Mouse (Mus musculus) CH12.LX (cell line): ENCODE data around the gene Ccdc6. TPM values are rescaled to one million over a fixed set of nuclear protein-coding genes. Genes with fewer than 3 reads are reported as not detected.

ENCODE experiments used
- DNase-seq: peaks from one replicate; pipeline ENCODE4 v3.0.0-alpha.2; 2013; ENCODE audit errors: extremely low read depth
- H3K27ac ChIP-seq: 2 replicates; pipeline ENCODE4 v1.5.1; 2012; ENCODE audit warnings: low read depth, mild to moderate bottlenecking, control low read depth, moderate library complexity; ENCODE audit not compliant: insufficient read depth
- H3K27me3 ChIP-seq: replicated peaks from 2 replicates; pipeline ENCODE3; 2012; ENCODE audit warnings: inconsistent platforms
- H3K36me3 ChIP-seq, 2 experiments: replicated peaks in 1 of 2; 2 replicates each; pipeline versions ENCODE3 to v1.6.1; 2012; ENCODE audit warnings: inconsistent platforms in 1 of 2, low read length in 1 of 2, mild to moderate bottlenecking in 1 of 2, mixed read lengths in 1 of 2, moderate library complexity in 1 of 2; ENCODE audit not compliant: control insufficient read depth in 1 of 2, insufficient read depth in 1 of 2
- H3K4me1 ChIP-seq, 2 experiments: 2 replicates each; pipeline ENCODE4 v1.6.1; 2012; ENCODE audit warnings: inconsistent platforms in 1 of 2, moderate library complexity in 1 of 2; ENCODE audit not compliant: insufficient read depth in 2 of 2, control insufficient read depth in 1 of 2
- H3K4me2 ChIP-seq: 2 replicates; pipeline ENCODE4 v1.6.1; 2012; ENCODE audit warnings: low read depth, mild to moderate bottlenecking, control low read depth; ENCODE audit not compliant: poor library complexity, insufficient read depth, severe bottlenecking
- H3K4me3 ChIP-seq, 3 experiments: fragments of 150-350 bp in 1 of 3; sonication (generic) in 1 of 3; replicated peaks in 1 of 3; 2 replicates each; pipeline versions ENCODE3 to v1.5.1; 2011 to 2012; ENCODE audit warnings: low read depth in 2 of 3, low read length in 2 of 3, mild to moderate bottlenecking in 2 of 3, moderate library complexity in 2 of 3, control low read depth in 1 of 3, improper control_type of control experiment in 1 of 3, inconsistent platforms in 1 of 3, mixed read lengths in 1 of 3; ENCODE audit not compliant: poor library complexity in 1 of 3
- H3K79me2 ChIP-seq: replicated peaks from 2 replicates; pipeline ENCODE4 v1.6.1; 2012; ENCODE audit warnings: mild to moderate bottlenecking, moderate library complexity; ENCODE audit not compliant: control insufficient read depth, poor library complexity, insufficient read depth, severe bottlenecking; ENCODE audit errors: extremely low read depth
- H3K9ac ChIP-seq: 2 replicates; pipeline ENCODE4 v1.6.1; 2012; ENCODE audit warnings: low read depth, mild to moderate bottlenecking, control low read depth, moderate library complexity; ENCODE audit not compliant: insufficient read depth
- H3K9me3 ChIP-seq: replicated peaks from 2 replicates; pipeline ENCODE3; 2012; ENCODE audit warnings: low read length, inconsistent platforms, mixed read lengths
- BHLHE40 ChIP-seq: IDR thresholded peaks from 2 replicates; pipeline ENCODE4 v1.6.1; 2011; ENCODE audit warnings: mild to moderate bottlenecking, low read depth, low read length, improper control_type of control experiment
- CHD2 ChIP-seq: IDR thresholded peaks from 2 replicates; pipeline ENCODE4 v1.6.1; 2011; ENCODE audit warnings: low read length, improper control_type of control experiment
- CTCF ChIP-seq, 2 experiments: IDR thresholded peaks in 1 of 2; conservative IDR thresholded peaks in 1 of 2; 2 replicates each; pipeline ENCODE4 v1.5.1; 2011 to 2012; ENCODE audit warnings: low read depth in 2 of 2, low read length in 2 of 2, improper control_type of control experiment in 1 of 2, inconsistent platforms in 1 of 2, mild to moderate bottlenecking in 1 of 2, moderate library complexity in 1 of 2
- E2F4 ChIP-seq: IDR thresholded peaks from 2 replicates; pipeline ENCODE4 v1.6.1; 2011; ENCODE audit warnings: low read depth, low read length, improper control_type of control experiment; ENCODE audit not compliant: insufficient replicate concordance
- ELF1 ChIP-seq: IDR thresholded peaks from 2 replicates; pipeline ENCODE4 v1.6.1; 2014; ENCODE audit warnings: low read depth, mild to moderate bottlenecking, inconsistent platforms, low read length, improper control_type of control experiment
- EP300 ChIP-seq: IDR thresholded peaks from 2 replicates; pipeline ENCODE4 v1.6.1; 2011; ENCODE audit warnings: low read length, improper control_type of control experiment
- ETS1 ChIP-seq: conservative IDR thresholded peaks from 2 replicates; pipeline ENCODE4 v1.6.1; 2012; ENCODE audit warnings: low read depth, mild to moderate bottlenecking, inconsistent platforms, low read length, improper control_type of control experiment, moderate library complexity
- GABPA ChIP-seq: IDR thresholded peaks from 2 replicates; pipeline ENCODE4 v1.6.1; 2012; ENCODE audit warnings: low read depth, low read length, improper control_type of control experiment, inconsistent platforms; ENCODE audit not compliant: insufficient replicate concordance
- IRF4 ChIP-seq: IDR thresholded peaks from 2 replicates; pipeline ENCODE4 v1.6.1; 2014; ENCODE audit warnings: low read depth, mild to moderate bottlenecking, inconsistent platforms, low read length, improper control_type of control experiment
- JUND ChIP-seq: conservative IDR thresholded peaks from 2 replicates; pipeline ENCODE4 v1.6.1; 2011; ENCODE audit warnings: low read depth, low read length, improper control_type of control experiment
- MAX ChIP-seq: IDR thresholded peaks from 2 replicates; pipeline ENCODE4 v1.6.1; 2011; ENCODE audit warnings: low read length, improper control_type of control experiment
- MEF2A ChIP-seq: IDR thresholded peaks from 2 replicates; pipeline ENCODE4 v1.6.1; 2014; ENCODE audit warnings: low read depth, mild to moderate bottlenecking, inconsistent platforms, low read length, improper control_type of control experiment, borderline replicate concordance
- MXI1 ChIP-seq: IDR thresholded peaks from 2 replicates; pipeline ENCODE4 v1.6.1; 2011; ENCODE audit warnings: mild to moderate bottlenecking, low read depth, low read length, improper control_type of control experiment
- MYC ChIP-seq: IDR thresholded peaks from 2 replicates; pipeline ENCODE4 v1.6.1; 2011; ENCODE audit warnings: low read depth, mild to moderate bottlenecking, improper control_type of control experiment, low read length
- NELFE ChIP-seq: IDR thresholded peaks from 2 replicates; pipeline ENCODE4 v1.6.1; 2011; ENCODE audit warnings: low read depth, low read length, improper control_type of control experiment
- PAX5 ChIP-seq: IDR thresholded peaks from 2 replicates; pipeline ENCODE4 v1.6.1; 2012; ENCODE audit warnings: low read length, inconsistent platforms, mixed read lengths
- POLR2AphosphoS2 ChIP-seq: IDR thresholded peaks from 2 replicates; pipeline ENCODE4 v1.6.1; 2011; ENCODE audit warnings: low read depth, low read length, improper control_type of control experiment
- RAD21 ChIP-seq: IDR thresholded peaks from 2 replicates; pipeline ENCODE4 v1.6.1; 2011; ENCODE audit warnings: low read depth, mild to moderate bottlenecking, low read length, improper control_type of control experiment, moderate library complexity
- SIN3A ChIP-seq: IDR thresholded peaks from 2 replicates; pipeline ENCODE4 v1.6.1; 2012; ENCODE audit warnings: low read length, improper control_type of control experiment, inconsistent platforms
- SMC3 ChIP-seq: IDR thresholded peaks from 2 replicates; pipeline ENCODE4 v1.6.1; 2011; ENCODE audit warnings: low read depth, low read length, improper control_type of control experiment
- TCF12 ChIP-seq: IDR thresholded peaks from 2 replicates; pipeline ENCODE4 v1.6.1; 2014; ENCODE audit warnings: low read depth, mild to moderate bottlenecking, inconsistent platforms, low read length, improper control_type of control experiment
- USF1 ChIP-seq: IDR thresholded peaks from 2 replicates; pipeline ENCODE4 v1.6.1; 2014; ENCODE audit warnings: low read depth, mild to moderate bottlenecking, inconsistent platforms, low read length, improper control_type of control experiment
- USF2 ChIP-seq: conservative IDR thresholded peaks from 2 replicates; pipeline ENCODE4 v1.6.1; 2011; ENCODE audit warnings: low read depth, low read length, improper control_type of control experiment
- ZKSCAN1 ChIP-seq: IDR thresholded peaks from 2 replicates; pipeline ENCODE4 v1.6.1; 2012; ENCODE audit warnings: low read depth, inconsistent platforms, low read length, improper control_type of control experiment, borderline replicate concordance
- ZNF384 ChIP-seq: IDR thresholded peaks from 2 replicates; pipeline ENCODE4 v1.6.1; 2012; ENCODE audit warnings: low read depth, low read length, improper control_type of control experiment, inconsistent platforms
- dilution Hi-C: fragments of 300-500 bp; cut with MboI; formaldehyde crosslinking; loops from 2 replicates; pipeline ENCODE4 v1.14.3; 2020; ENCODE audit warnings: low sequenced_read_pairs; ENCODE audit not compliant: extremely low pct_unique_long_range_greater_than_20kb, extremely low pct_ligation_motif_present
- in situ Hi-C: fragments of 300-500 bp; cut with MboI; formaldehyde crosslinking; loops from 3 replicates; pipeline ENCODE4 v1.14.3; 2019; ENCODE audit warnings: low sequenced_read_pairs, low pct_ligation_motif_present, low pct_unique_long_range_greater_than_20kb, mixed read lengths
- polyA plus RNA-seq: library from polyadenylated mRNA; unstranded; fragments of >175 nt; gene quantifications from 2 replicates; pipeline ENCODE4 v1.2.1, GENCODE M21; 2012; ENCODE audit warnings: low read depth; ENCODE audit not compliant: insufficient read length
- total RNA-seq, 2 experiments: library from RNA; depleted of rRNA; stranded (reverse); fragments of 300-350 nt in 1 of 2; fragments of >200 nt in 1 of 2; gene quantifications; 2 replicates each; pipeline ENCODE4 v1.2.3; 2012 to 2014

Gene Ccdc6
- total and polyA plus RNA-seq, 3 experiments = 19.7 to 36.7 (median 33.5) TPM

DNA sequence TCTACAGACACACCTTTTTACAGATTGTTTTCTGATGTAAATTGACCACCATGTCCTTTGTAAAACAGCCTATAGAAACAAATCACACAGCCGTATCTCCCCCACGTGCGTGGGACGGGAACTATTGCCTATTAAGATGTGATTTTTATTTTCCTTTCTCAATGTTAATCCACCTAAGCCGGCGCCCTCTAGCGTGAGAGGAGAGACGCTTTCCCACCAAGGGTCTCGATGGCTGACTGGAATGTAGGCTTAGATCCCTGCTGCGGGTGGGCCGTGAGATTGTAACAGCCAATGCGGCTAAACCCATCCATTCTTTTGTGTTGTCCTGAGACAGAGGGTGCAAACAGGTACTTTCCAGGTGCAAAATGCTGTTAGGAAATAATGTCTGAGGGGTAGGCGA, 92.9 kb downstream of the Ccdc6 start:
- Histone ChIP-seq H3K9ac (no peak overlapping the region), H3K79me2 (no peaks in the 10 kb centered on the region), H3K36me3 (peaks cover 54 to 91% of the 10 kb centered on the region in 2 experiments), H3K27ac (no peak overlapping the region), H3K27me3 (no peaks in the 10 kb centered on the region), H3K4me2 (no peak overlapping the region), H3K4me1 (no peaks in the 10 kb centered on the region), H3K9me3 (no peaks in the 10 kb centered on the region), H3K4me3 (no peak overlapping the region)
- DNase-seq = no peak
- in situ Hi-C loops = loop anchor here (10.0 kb wide), 1 partner anchor 105 kb away; no protein-coding TSS in a partner anchor
- TF ChIP-seq ETS1 (no peak), BHLHE40 (no peak), USF1 (no peak), CTCF (conservative IDR thresholded peaks at IDR 0.05 in 1 of 2, IDR thresholded peaks at IDR 0.05 in 1 of 2; ENCODE audit: low read depth in 2 of 2, low read length in 2 of 2) (no peak), EP300 (no peak), IRF4 (no peak), JUND (no peak), ZNF384 (no peak), E2F4 (no peak), USF2 (no peak), MAX (no peak), SIN3A (no peak), ELF1 (no peak), TCF12 (no peak), ZKSCAN1 (no peak), NELFE (no peak), SMC3 (no peak), MEF2A (no peak), MYC (no peak)
- dilution Hi-C loops = no loop called here

DNA sequence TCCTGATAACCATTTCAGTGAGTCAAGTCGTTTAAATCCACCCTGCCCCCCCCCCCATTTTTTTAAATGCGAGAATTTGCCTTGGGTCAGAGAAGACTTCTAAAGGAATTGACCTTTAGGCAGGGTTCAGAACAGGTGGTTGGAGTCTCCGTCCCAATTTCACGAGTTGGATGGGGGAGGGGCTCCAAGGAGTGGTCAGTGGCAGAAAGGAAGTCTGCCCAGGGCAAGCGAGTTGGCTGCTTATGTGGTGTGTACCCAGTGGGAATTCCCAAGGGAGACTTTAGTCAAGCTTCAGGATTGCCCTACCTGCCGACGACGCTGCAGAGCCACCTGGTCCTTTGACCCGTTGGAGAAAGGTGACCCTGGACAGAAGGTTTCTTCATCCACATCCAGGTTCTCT, 97.4 kb downstream of the Ccdc6 start:
- no peak for DNase-seq
- Histone ChIP-seq H3K79me2 (no peaks in the 10 kb centered on the region), H3K4me2 (no peak overlapping the region), H3K9ac (no peak overlapping the region), H3K27me3 (no peaks in the 10 kb centered on the region), H3K4me1 (peaks cover 2 to 13% of the 10 kb centered on the region in 2 experiments; a peak in 2 of 4 replicates), H3K9me3 (no peaks in the 10 kb centered on the region)
- TF ChIP-seq GABPA (no peak), CHD2 (no peak), SMC3 (no peak), MAX (no peak), ELF1 (no peak), ZKSCAN1 (no peak), USF2 (no peak), RAD21 (no peak), POLR2AphosphoS2 (no peak), MEF2A (no peak), PAX5 (no peak), MXI1 (no peak)
- TF ChIP-seq, all 38 proteins: peak for 0
- Histone ChIP-seq H3K4me3 (no peak overlapping the region), H3K36me3 (peaks cover 23 to 50% of the 10 kb centered on the region in 2 experiments), H3K27ac (no peak overlapping the region)
- in situ Hi-C loops = loop anchor here (10.0 kb wide), 1 partner anchor 101 kb away; no protein-coding TSS in a partner anchor
- dilution Hi-C loops = no loop called here
